Mouse (Mus musculus) frontal cortex, adult (tissue): Measurements from ENCODE around the gene Pak1ip1.
"Not testable (repeated sequence)": the region's sequence is repeated elsewhere in the genome, so short reads cannot be mapped to it uniquely, and the experiment has no call there.

Source experiments
- ATAC-seq: cut with Nextera tagmentation; 2 replicates; pipeline ENCODE4 v1.9.2; 2017; ENCODE audit warnings: mild to moderate bottlenecking, moderate library complexity, mixed read lengths; ENCODE audit not compliant: low TSS enrichment

Pak1ip1 gene

DNA sequence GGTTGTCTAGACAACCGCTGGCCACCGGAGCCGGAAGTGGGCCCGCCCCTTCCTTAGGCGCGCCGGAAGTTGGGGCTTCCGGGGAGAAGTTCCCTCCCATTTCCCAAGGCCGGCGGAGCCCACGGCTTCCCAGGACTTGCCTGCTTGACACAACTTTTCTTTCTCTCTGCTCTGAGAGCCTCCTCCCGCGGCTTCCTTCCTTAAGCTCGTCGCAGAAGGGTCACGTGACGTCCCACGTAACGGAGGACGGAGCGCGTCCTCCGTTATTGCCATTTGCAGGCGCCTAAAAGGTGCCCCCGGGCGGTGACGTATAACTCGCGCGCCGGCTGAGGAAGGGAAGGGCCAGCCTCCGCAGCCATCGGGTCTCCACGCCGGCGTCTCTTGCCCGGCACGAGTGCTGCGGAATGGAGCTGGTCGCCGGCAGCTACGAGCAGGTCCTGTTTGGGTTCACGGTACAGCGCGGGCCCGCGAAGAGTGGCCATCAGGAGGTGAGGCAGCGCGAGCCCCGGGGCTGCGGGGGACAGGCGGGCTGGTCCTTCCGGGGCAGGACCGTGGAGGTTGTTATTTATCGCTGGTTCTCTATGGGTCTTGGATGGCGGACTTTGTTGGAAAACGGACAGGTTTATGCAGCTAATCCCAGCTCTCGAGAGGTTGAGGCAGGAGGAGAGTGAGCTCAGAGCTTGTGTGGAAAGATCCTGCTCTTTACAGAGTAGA lies at the start of gene Pak1ip1:
Gene Pak1ip1, plus strand, starts transcription at position 98 of the 714 bp plus-strand sequence.
- ATAC-seq = peak; percentile 100

DNA sequence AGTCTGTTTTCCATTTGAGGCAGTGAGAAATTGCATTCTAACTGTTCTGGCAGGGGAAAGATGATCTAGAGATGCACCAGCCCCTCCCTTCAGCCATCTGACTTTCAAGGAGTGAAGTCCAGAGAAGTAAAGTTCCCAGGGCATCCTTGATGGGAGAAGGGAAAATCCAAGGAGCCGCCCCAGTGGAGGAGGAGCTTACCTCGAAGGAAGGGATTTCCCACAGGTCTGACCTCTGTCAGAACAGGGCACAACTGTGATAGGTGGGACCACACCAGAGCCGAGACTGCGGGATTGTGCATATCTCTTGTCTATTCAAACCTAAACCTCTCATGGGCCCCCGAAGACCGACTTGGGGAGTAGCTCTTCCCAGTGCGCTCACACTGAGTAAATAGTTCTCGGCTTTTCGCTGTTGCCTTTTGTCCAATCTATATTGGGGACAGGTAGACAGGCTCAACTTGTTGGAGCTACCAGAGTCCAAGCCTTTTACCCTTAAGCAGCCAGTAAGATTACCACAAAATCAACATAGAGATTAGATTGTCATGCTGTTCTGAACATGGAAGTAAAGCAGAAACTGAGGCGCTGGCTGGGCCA lies 49.3 kb upstream of the Pak1ip1 start:
- no peak for ATAC-seq

DNA sequence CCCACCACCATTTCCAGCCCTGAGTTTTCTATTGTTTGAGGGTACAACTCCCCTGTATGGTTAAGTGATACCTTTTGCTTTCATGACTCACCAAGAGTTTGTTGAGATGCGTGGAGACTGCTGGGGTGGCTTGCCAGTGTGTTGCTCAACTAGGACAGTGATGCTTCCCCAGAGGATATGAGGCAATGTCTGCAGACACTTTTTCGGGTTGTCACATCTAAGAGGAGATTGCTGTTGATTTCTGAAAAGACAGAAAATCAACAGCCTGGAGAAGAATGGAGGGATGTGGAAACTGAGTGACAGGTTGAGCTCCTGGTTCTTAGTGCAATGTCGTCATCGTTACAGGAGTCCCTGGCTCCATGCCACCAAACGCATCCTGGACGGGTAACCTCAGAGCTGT lies 47.6 kb upstream of the Pak1ip1 start:
- ATAC-seq = peak; percentile 80

DNA sequence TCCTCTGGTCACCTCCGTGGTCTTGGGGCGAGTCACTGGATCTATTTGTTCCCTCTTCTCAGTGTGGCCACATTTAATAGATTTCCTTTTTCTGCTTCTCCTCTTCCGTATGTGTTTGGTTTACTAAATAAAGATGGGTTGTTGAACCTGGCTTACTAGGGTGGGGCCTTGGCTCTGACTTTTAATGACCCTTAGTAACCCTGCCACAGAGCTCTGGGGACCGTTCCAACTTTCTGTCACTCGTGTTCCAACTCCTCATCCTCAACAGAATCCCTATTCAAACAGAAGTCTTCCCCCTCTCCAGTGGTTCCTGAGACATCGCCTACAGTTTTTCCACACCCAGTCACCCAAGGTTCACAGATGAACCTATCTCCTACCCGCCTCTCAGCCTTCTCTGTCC lies 45.0 kb upstream of the Pak1ip1 start:
- no peak for ATAC-seq

DNA sequence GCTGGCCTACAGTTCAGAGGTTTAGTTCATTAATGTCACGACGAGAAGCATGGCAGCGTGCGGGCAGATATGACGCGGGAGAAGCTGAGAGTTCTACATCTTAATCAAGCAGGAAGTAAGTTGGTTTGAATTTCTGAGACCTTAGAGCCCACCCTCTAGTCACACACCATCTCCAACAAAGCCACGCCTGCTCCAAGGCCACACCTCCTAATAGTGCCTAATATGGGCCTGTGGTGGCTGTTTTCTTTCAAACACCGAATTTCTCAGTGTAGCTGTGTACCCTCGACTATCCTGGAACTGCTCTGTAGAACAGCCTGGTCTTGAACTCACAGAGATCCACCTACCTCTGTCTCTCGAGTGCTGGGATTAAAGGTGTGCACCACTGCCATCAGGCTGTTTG lies 33.2 kb upstream of the Pak1ip1 start:
- no peak for ATAC-seq

DNA sequence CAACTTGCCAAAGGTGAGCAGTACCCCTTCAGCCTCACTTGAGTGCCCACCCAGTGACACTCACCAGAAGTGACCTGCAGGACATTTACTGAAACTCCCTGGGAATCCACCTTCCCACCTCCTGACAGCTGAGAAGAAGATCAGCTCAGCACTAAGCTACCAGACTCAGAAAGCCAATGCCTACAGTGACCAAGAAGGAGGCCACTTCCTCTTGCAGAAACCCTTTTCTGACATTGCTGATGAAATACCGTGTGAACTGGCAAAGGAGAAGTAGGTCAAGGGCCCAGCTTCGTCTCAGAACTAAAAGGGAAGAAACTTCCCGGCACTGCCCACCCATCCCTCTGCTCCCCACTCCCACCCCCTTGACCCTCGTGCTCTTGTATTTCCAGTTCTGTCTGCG lies 32.3 kb upstream of the Pak1ip1 start:
- no peak for ATAC-seq

DNA sequence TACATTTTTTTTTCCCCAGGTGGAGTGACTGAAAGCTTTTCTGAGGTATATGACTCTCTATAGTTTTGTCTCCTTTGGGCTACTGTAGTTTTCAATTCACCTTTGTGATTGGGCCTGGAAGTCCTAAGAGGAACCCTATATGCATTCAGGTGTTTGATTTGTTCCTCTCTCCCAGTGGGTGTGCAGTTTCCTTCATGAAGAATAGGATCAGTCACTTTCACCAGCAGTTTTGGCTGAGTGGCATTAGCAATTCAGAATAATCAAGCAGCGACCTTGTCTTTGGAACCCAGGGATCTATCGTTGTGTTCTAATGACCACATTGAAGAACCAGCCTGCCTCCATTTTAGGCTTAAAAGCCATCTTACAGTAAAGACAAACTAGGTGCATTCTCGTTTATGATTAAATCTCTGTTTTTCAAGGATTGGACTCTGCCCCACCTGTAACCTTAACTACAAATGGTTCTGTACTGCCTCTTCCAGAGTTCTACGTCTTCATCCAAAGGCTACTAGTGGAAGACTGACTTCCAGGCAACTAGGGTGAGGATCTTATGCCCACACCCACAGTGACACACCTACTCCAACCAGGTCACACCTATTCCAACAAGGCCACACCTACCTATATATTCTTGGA lies 30.9 kb upstream of the Pak1ip1 start:
- no peak for ATAC-seq

DNA sequence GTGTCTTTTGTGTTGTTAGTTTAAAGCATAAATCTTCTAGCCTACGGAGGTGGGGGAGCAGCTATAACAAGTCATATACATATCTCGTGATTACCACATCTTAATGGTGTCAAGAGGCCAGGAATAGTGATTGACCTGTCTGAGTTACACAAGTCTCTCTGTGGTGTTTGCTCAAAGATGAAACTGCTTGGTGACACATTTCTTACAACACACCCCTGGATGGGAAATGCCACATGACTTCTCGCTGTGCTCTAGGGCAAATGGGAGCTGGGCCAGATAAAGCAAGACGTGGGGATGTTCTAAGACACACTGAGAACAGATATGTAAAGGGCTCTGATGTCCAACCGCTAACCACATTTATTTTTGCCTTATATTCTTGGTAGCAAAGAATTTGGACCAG lies 29.6 kb upstream of the Pak1ip1 start:
- ATAC-seq = no peak

DNA sequence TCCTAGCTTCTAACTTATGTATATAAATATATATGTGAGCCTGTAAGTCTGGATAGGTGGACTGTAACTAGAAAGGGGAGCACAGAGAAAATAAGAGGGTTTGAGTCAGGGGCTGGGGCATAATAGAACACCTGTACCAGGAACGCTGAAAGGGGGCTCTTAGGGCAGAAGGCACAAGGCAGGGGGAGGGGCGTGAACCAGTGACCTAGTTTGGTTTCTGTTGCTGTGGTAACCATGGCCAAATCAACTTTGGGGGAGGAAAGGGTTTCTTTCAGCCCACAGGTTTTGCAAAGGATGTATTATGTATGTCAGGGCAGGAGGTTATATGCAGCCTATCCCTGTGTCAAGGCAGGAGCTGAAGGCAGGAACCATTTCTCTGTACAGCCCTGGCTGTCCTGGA lies 29.0 kb upstream of the Pak1ip1 start:
- no peak for ATAC-seq

DNA sequence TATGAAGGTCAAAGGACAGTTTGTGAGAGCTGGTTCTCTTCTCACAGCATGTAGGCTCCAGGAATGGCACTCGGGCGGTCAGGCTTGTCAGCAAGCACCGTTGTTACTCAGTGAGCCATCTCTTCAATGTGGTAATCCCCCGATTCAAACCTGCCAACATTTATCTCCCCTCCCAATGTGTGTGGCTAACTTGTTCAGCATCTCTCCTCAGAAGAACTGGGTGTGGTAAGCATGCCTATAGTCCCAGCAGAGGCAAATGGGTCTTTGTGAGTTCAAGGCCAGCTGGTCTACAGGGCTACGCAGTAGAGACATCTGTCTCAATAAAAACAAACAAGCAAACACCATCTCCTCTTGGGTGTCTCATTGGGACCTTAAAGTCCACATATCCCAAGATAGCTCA lies 27.8 kb upstream of the Pak1ip1 start:
- no peak for ATAC-seq

DNA sequence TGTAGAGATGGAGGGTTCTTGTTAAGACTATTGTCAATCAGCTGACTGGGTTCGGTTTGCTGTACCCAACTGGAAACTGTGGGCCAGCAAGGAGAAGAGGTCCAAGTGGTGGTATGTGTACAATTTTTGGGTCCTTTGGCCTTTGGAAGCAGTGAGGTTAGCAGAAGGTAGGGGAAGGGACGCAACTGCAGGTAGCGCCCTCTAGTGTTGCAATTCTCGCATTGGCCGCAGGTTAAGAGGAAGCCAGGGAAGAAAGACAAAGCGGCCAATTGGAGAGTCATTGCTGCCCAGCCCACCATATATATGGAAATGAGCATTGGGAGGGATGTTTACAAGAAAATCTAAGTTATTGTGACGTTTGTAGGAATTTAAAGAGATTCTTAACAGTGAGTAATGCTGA lies 23.2 kb upstream of the Pak1ip1 start:
- ATAC-seq = peak; percentile 77

DNA sequence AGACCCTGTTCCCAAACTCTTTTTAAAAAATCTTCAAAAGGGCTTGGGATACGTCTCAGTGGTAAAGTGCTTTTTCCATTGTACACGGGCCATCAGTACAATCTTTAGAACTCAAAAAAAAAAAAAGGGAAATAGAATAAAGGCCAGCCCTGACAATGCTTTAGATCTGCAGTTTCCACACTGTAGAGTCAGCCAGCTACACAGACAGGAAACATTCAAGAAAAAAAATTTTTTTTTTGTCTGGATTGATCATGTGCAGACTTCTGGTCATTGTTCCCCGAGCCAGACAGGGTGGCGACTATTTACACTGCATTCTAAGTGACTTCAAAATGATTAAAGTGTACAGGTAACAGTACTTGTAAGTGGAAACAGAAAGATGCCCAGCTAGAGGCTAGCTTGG lies 22.2 kb upstream of the Pak1ip1 start:
- no peak for ATAC-seq

DNA sequence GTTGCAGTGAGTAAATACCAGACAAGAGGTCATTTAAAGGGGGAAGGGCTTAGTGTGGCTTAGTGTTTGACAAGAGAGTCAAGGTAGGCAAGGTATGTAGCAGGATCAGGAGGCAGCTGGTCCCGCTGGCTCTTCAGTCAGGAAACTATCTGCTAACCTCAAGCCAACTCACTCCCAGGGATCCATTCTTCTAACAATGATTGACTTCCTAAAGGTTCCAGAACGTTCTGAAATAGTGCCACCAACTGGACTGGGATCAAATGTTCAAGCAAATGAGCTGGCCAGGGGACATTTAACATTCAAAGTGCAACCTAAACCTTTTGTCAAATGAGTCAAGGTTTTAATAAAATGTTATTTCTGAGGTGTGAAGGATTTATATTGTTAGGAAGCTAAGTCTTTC lies 21.5 kb upstream of the Pak1ip1 start:
- ATAC-seq = no peak

DNA sequence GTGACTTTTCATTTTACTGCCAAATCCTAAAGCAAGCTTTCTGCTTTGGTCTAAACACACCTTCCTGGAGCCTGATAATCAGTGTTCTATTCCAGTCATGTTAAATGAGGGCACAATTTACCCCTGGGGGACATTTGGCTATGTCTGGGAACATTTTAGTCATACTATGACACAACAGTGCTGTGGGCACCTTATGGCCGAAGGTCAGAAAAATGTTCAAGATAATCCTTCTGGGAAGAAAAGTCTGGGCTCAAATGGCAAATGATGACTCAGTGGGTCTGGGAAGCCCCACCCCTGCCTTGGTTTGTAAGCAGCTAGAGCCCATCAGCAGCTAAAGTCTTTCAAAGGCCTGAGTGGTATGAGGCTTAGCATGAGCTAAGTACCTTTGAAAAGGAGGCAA lies 18.1 kb upstream of the Pak1ip1 start:
- ATAC-seq = no peak

DNA sequence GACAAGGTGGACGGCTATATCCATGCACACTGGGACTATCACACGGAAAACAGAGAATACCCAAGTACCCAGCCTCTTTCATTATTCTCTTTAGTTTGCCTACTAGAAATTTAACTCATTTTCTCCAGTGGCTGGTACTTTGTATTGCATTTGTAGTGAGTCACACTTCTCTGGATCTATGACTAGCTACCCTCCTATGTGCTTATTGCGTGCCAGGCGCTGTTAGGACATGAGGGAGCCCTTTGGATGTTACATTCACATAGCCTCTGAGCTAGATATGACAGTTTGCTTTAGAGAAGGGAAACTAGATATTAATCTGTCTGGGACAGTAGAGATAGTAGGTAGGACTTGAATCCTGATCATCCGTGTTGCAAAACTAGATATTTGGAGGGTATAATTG lies 14.7 kb upstream of the Pak1ip1 start:
- no peak for ATAC-seq

DNA sequence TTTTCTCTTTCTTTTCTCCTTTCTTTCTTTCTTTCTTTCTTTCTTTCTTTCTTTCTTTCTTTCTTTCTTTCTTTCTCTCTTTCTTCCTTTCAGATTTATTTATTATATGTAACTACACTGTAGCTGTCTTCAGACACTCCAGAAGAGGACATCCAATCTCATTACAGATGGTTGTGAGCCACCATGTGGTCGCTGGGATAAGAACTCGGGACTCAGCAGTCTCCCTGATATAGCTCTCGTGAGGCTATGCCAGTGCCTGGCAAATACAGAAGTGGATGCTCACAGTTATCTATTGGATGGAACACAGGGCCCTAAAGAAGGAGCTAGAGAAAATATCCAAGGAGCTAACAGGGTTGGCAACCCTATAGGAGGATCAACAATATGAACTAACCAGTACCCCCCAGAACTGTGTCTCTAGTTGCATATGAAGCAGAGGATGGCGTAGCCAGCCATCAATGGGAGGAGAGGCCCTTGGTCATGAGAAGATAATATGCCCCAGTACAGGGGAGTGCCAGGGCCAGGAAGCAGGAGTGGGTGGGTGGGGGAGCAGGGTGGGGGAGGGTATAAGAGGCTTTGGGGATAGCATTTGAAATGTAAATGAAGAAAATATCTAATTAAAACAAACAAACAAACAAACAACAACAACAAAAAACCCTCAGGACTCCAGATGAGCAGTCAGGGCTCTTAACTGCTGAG lies 13.1 kb upstream of the Pak1ip1 start:
- not testable (repeated sequence) for ATAC-seq

DNA sequence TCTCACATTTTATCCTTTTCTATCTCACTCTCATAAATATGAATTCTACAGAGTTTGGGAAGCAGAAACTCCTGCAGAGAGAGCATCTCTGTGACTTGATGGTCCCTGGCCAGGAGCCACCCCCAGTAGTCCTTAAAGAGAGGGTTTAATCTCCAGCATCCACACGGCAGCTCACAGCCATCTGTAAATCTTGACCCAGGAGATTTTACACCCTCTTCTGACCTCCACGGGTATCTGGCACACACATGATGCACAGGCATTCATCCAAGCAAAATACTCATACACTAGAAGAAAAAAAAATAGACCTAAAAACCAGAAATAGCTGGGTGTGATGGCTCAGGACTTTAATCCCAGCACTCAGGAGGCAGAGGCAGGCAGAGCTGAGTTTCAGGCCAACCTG lies 12.4 kb upstream of the Pak1ip1 start:
- no peak for ATAC-seq

DNA sequence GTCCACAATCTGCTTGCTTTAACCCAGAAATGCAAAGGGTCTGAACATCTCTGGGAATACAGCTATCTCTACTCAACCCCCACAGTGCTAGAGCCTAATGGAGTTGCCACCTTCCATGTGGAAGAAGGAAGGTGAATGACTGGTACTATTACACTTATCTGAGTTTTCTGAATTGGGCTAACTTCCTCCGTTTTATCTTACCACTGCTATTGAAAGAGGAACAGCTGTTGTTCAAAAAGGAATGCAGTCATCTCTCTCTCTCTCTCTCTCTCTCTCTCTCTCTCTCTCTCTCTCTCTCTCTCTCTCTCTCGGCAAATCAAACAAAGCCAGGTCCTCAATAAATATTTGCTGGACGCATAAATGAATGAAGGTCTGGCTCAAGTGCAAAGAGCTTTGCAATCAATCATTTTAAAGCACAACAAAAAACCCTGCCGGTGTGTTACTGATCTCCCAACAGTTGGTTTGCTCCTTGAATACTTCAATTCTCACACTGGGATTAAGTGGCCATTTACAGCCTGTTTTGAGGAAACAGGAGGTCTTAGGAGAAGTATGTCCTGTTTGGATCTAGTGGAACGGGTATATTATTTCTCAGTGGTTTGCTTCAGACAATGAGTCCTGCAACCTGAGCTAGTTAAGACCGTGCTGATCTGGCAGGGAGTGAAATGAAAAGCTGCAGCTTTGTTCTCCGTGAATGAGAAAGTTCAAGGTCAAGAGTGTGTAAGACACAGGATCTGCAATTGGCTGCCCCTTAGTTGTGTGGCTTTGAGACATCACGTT lies 6.1 kb upstream of the Pak1ip1 start:
- no peak for ATAC-seq

DNA sequence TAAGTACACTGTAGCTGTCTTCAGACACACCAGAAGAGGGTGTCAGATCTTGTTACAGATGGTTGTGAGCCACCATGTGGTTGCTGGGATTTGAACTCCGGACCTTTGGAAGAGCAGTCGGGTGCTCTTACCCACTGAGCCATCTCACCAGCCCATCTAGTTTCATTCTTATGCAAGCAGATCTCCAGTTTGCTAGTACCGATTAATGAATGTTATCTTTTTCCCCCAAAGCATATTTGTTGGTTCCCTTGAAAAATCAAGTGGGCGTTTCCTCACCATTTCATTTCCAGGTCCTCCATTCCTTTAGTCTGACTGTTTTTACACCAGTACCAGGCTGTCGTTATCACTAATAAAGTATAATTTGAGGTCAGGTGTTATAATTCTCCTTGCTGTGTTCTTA lies 2.3 kb upstream of the Pak1ip1 start:
- not testable (repeated sequence) for ATAC-seq

DNA sequence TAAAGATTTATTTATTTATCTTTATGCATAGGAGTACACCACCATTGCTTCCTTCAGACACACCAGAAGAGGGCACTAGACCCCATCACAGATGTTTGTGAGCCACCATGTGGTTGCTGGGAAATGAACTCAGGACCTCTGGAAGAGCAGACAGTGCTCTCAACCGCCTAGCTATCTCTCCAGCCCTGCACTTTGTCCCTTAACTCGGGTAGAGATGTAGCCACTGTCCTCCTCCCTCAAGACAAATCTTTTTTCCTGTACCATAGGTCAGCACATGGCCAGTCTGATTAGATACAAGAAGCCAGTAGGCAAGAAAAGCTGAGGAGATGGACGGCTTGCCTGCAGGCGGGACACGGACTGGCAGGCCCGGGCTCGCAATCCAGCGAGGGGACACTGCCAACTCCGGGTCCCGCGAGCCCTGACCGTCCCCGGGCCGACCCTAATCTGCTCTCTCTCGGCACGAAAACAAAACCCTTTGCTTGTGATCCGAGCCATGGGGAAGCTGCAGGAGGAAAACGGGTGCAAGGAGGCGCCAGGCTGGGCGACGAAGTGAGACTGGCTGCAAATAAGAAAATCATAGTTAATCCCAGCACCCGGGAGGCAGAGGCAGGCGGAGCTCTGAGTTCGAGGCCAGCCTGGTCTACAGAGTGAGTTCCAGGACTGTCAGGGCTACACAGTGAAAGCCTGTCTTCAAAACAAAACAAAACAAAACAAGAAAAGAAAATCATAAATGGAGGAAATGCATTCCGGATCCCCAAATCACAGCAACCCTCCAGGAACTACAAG lies 490 bp upstream of the Pak1ip1 start:
- ATAC-seq = peak; percentile 45

DNA sequence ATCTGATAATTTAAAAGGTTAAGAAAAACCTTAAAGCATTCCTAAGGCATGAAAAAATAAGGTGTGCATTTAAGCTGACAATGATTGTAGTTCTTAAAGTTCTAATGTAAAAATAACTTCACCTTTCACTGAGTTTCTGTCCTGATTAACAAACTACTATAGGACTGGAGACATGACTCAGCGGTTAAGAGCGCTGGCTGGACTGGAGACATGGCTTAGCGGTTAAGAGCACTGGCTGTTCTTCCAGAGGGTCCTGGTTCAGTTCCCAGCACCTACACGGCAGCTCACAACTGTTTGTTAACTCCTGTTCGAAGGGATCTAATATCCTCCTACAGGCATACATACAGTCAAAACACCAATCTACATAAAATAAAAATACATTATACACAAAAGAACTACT lies 1.2 kb downstream of the Pak1ip1 start:
- ATAC-seq = no peak
